Mouse (Mus musculus) E14TG2a.4 (cell line): ENCODE data around the gene Fryl.

Experiments
- CTCF ChIP-seq: conservative IDR thresholded peaks from 2 replicates; pipeline ENCODE4 v1.5.1; 2014; ENCODE audit warnings: low read length
- NANOG ChIP-seq: IDR thresholded peaks from 2 replicates; pipeline ENCODE4 v1.6.1; 2014; ENCODE audit warnings: borderline replicate concordance, low read length, mixed read lengths
- POU5F1 ChIP-seq: IDR thresholded peaks from 2 replicates; pipeline ENCODE4 v1.6.1; 2014; ENCODE audit warnings: low read length, borderline replicate concordance

GRCm38 (mm10) chr5:73255321-73256251, 833 bp downstream of the Fryl start:
- TF ChIP-seq CTCF (no peak), POU5F1 (no peak), NANOG (no peak)
